Mouse (Mus musculus): ENCODE data around the gene Chrna5.

Chrna5 gene

DNA sequence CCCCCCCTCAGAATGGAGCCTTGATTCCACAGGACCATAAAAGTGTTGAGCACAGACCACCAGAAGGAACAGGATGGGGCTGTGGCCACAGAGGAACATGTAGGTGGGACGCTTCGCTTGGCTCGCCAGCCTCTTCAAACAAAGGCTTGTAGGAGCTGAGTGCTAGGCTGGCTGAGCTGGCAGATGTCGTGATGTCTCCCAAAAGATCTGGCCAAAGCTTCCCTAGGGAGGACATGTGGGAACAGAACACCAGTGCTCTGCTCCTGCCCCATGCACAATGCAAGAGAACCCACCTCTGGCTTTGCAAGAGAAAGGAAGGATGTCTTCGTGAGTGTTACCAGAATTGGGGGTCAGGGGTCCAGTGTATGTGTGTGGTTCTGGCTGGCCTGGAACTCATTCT lies 42.6 kb downstream of the Chrna5 start:
- no peak for DNase-seq (ENCODE audit: low spot score in 2 of 2)

- DNase-seq (ENCODE audit: low spot score in 2 of 2): peak; percentile 50 to 75
Measured at GRCm38 (mm10) chr9:55023902-55024583, 43.4 kb downstream of the Chrna5 start.

DNA sequence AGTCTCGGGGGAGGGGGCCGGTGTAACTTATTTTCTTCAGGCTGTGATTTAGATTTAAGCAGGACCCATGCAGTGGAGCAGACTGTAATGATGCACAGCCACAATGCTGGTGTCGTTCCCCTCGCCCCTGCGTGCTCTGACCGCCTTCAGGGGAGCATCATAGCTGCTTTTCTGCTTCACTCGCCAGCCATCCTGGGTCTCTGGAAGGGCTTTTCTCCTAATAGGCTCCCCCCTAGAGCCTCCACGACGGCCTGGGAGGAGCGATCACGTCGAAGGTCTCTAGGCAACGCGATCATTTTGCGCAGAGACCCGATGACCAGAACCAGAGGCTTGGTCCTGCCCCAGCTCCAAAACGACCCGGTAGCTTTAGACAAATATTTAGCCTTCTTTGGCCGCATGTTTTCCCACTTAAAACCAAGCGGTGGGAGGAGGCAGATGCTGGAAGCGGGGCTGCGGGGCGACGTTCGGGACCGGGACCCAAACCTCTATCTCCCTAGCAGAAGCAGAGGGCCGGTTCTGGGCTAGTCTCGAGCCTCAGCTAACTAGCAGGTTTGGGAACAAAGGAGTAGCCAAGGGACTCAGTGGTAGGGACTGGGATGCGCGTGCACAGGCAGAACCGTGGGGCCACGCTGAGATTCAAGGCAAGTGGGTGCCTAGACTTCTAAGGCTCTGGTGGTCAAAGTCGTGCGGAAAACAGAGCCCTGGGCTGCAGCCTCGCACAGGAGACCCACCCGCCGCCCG lies 45.0 kb downstream of the Chrna5 start:
- no peak for DNase-seq (ENCODE audit: low spot score in 2 of 2)

DNA sequence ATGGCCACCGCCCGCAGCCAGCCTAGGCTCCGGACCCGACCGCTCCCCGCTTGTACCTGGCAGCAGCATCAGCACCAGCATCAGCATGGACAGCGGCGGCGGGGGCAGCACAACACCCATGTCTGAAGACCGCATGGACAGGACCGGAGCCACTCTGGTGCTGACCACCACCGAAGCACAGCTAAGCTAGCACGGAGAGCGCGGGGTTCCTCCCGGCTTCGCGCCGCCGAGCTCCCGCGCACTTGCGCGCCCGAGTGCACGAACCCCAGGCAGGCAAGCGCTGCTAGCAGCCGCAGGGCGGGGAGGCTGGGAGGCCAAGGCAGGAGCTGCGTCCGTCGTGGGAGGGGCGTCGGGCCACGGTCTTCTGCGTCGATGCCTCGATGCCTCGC lies 45.6 kb downstream of the Chrna5 start, which contains the start of gene Chrna3:
Chrna3 (minus strand) TSS at position 288 of the 389 bp plus-strand sequence.
- DNase-seq (ENCODE audit: low spot score in 2 of 2): no peak

DNA sequence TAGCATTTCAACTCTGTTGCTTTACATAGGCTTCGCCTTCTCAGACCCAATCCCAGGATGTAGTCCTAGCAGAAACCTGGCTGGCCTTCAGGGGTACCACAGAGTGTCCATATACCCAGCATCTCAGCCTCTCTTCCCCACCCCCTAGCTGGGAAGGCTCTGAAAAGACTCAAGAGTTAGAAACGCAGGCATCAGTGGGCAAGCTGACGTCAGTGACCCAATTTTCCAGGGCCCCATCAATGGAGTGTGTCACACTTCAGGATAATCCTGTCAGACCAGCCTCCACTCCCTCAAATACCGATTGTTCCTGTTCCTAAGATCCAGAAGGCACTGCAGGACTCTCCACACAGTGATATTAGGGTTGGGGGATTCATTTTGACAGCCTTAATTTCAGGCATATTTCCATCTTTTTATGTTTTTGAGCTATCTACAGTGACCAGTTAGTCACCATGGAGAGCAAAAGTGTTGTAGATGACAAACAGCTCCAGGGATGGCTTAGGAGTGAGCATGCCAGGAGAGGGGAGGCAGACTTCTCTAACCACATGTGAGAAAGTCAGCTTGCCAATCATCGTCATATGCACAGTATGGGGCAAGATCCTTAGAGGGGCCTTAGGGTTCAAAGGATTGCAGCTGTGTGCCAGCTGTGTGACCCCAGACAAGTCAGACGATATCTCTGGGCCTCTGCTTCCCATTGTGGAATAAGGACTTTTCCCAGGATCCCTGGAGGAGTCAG lies 50.9 kb downstream of the Chrna5 start:
- no peak for DNase-seq (ENCODE audit: low spot score in 2 of 2)

- no peak for DNase-seq (ENCODE audit: low spot score in 2 of 2)
Measured at GRCm38 (mm10) chr9:55038948-55039347, 58.3 kb downstream of the Chrna5 start.

- no peak for DNase-seq (ENCODE audit: low spot score in 2 of 2)
Measured at GRCm38 (mm10) chr9:55039983-55040382, 59.3 kb downstream of the Chrna5 start.

DNA sequence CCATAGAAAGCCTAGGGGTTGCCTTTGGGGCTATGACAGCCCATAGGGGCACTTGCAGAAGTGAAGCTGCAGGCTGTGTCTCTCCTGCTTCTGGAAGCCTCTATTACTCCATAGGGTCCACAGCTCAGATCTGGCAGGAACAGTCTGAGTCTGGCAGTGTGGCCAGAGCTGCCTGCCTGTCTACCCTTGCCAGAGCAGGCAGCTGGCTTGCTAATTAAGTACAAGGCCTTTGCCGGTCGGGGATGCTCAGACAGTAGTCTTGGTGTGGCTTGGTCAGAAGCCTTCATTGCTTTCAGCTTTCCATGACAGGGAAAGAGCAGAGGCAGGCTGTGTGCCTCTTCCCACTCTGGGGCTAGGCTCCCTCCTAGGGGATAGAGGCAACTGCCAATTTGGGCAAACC lies 60.7 kb downstream of the Chrna5 start:
- DNase-seq (ENCODE audit: low spot score in 2 of 2): no peak

DNA sequence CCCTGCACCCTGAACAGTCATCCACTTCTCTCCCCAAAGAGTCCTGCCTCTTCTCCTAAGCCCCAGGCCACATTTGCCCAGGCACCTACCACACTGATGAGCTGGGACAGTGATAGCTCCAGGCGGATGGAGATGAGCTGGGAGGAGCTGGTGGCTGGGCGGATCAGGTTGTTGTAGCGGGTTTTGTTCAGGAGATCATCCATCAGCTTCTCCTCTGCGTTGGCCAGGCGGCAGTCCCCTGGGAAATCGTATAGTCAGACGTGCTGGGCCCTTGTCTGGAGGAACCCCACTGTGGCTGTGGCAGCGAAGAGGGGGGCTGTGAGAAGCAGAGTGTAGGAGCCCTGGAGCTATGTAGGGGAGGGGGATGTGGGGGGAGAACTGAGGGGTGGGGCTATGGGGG lies 63.0 kb downstream of the Chrna5 start:
- no peak for DNase-seq (ENCODE audit: low spot score in 2 of 2)

- no peak for DNase-seq (ENCODE audit: low spot score in 2 of 2)
Measured at GRCm38 (mm10) chr9:55045001-55045400, 64.3 kb downstream of the Chrna5 start.

GRCm38 (mm10) chr9:55046764-55047163 lies 66.1 kb downstream of the Chrna5 start:
- no peak for DNase-seq (ENCODE audit: low spot score in 2 of 2)

GRCm38 (mm10) chr9:55048211-55048880 lies 67.7 kb downstream of the Chrna5 start, which contains the start of gene Chrnb4:
TSS of gene Chrnb4 (minus strand) at chr9:55048779.
- DNase-seq (ENCODE audit: low spot score in 2 of 2): peak in 1 of 2 experiments; percentile 28

DNA sequence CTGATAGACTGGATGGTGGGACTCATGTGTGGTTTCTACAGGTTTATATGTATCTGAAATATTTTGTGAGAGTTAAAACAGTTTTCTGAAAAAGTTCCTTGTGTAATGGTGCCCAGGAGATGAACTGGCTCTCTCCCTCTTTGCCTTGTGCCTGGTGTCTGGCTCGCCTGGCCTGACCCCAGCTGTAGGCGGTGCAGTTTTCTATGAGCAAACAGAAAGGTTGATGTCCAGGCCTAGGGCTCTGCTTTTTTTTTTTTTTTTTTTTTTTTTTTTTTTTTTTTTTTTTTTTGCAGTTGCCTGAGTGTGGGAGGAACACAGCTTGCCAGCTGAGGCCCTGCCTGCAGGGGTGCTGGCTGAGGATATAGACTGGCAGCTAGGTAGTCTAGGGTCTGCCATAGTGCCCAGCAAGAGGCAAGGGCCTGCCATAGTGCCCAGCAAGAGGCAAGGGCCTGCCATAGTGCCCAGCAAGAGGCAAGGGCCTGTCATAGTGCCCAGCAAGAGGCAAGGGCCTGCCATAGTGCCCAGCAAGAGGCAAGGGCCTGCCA lies 74.8 kb downstream of the Chrna5 start:
- DNase-seq (ENCODE audit: low spot score in 2 of 2): no peak

All from urinary bladder, adult 18-20 months (tissue).